Mouse (Mus musculus) liver, embryonic 14.5 days (tissue): Measurements from ENCODE around the gene Gprc5b.

Experiments used
- CTCF ChIP-seq: IDR thresholded peaks from 2 replicates; pipeline ENCODE4 v1.5.1; 2016; ENCODE audit warnings: antibody characterized with exemption, low read depth, control low read depth
- EP300 ChIP-seq: IDR thresholded peaks from 2 replicates; pipeline ENCODE4 v1.6.1; 2016; ENCODE audit warnings: antibody characterized with exemption, low read depth

GRCm38 (mm10) chr7:118972306-118972705 lies 22.7 kb downstream of the Gprc5b start:
- TF ChIP-seq EP300 (no peak), CTCF (no peak)
